Mouse (Mus musculus): ENCODE data around the gene Adamts2.

Adamts2 gene

GRCm38 (mm10) chr11:50733146-50733545 is 131.3 kb downstream of the Adamts2 start:
- no peak for DNase-seq (ENCODE audit: low spot score in 2 of 2)

GRCm38 (mm10) chr11:50734129-50734528 is 132.2 kb downstream of the Adamts2 start:
- DNase-seq (ENCODE audit: low spot score in 2 of 2): no peak

GRCm38 (mm10) chr11:50736548-50736947 is 134.7 kb downstream of the Adamts2 start:
- DNase-seq (ENCODE audit: low spot score in 2 of 2): no peak

GRCm38 (mm10) chr11:50738436-50738835 is 136.6 kb downstream of the Adamts2 start:
- DNase-seq (ENCODE audit: low spot score in 2 of 2): no peak

- no peak for DNase-seq (ENCODE audit: low spot score in 2 of 2)
Measured at GRCm38 (mm10) chr11:50739453-50739852, 137.6 kb downstream of the Adamts2 start.

DNA sequence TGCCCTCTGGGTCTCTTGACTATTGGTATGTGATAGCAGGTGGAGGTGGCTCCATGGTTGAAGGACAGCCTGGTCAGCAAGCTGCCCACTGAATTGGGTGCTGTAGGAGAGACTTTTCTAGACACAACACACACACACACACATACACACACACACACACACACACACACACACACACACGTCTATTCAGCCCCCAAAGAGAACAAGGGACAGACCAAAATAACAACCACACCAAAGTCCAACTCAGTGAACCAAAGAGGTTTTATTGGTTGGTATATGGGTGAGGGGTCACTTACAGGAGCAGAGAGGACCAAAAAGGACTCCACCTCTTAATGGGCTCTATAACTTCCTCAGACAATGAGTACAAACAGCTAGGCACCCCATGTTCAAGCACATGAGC is 140.3 kb downstream of the Adamts2 start:
- DNase-seq (ENCODE audit: low spot score in 2 of 2): no peak

- no peak for DNase-seq (ENCODE audit: low spot score in 2 of 2)
Measured at GRCm38 (mm10) chr11:50744971-50745370, 143.1 kb downstream of the Adamts2 start.

DNA sequence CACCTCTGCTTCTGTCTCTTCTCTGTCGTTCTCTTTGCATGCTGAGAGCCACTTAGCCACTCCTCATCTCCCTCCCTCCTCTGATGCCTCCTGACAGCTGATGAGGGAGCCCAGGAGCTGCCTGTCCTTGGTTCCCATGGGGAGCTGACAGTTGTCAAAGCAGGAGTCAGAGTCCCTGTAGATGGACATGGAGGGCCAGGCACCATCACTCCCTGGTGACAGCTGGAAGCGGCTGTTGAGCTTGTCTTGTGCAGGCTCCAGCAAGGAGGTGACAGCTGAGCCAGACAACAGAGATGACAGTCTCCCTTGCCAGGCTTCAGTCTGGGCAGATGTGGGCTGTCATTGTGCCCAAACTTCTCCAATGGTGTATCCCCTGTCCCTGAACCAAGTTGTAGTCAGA is 144.6 kb downstream of the Adamts2 start:
- DNase-seq (ENCODE audit: low spot score in 2 of 2): no peak

- no peak for DNase-seq (ENCODE audit: low spot score in 2 of 2)
Measured at GRCm38 (mm10) chr11:50750983-50751585, 149.2 kb downstream of the Adamts2 start.

DNA sequence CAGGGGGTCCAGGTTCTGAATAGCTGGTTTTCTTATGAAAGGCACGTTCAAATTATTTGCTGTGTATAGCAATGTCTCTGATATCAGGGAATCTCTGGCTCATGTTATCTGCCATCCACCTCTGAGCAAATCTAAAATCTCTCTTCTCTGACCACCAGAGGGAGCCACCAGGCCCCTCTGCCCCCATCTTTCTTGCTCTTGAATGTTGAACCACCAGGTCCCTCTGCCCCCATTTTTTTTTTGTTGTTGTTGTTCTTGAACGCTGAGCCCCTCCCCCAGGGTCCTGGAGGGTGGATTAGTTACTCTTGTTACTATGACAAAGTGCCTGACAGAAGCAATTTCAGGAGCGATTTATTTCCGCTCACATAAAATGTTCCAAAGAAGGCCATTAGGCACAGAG is 155.9 kb downstream of the Adamts2 start:
- DNase-seq (ENCODE audit: low spot score in 2 of 2): no peak

GRCm38 (mm10) chr11:50766461-50766860 is 164.6 kb downstream of the Adamts2 start:
- DNase-seq (ENCODE audit: low spot score in 2 of 2): no peak

- peak in 1 of 2 experiments; percentile 23 for DNase-seq (ENCODE audit: low spot score in 2 of 2)
Measured at GRCm38 (mm10) chr11:50767039-50767438, 165.2 kb downstream of the Adamts2 start.

GRCm38 (mm10) chr11:50768995-50769749 is 167.3 kb downstream of the Adamts2 start:
- peak; percentile 38 to 47 for DNase-seq (ENCODE audit: low spot score in 2 of 2)

DNA sequence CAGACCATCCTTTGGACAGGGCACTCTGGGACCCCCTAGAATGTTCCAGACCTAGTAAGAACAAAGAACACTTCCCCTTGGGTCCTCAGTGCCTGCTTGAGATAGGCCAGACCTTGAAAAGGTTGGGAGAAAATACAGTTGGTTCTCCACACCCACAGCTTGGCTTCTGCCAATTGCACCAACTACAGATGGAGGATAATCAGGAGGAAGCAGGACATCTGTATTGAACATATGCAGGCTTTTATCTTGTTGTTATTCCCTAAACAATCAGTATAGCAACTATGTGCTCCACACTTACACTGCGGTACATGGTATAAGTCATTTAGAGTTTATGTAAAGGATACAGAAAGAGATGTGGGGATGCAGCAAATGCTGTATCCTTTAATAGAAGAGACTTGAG is 169.1 kb downstream of the Adamts2 start:
- DNase-seq (ENCODE audit: low spot score in 2 of 2): no peak

DNA sequence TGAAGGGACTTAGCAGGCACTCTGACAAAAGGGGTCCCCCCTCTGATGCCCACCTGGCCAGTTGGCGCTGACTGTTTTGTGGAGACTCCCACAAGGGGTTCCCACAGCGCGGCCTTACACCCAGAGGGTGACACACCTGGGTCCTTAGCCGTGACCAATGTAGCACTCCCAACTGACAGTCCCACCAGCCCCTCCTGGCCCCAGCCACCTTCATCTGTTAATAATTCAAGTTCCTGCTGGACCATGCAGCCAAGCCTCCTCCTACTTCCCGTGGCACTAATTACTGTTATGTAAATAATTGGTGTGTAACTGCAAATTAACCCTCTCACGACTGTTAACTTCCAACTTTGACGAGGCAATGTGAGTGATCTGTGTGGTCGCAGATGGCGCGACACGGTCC is 195.8 kb downstream of the Adamts2 start:
- no peak for DNase-seq (ENCODE audit: low spot score in 2 of 2)

GRCm38 (mm10) chr11:50798836-50799235 is 197.0 kb downstream of the Adamts2 start:
- no peak for DNase-seq (ENCODE audit: low spot score in 2 of 2)

- no peak for DNase-seq (ENCODE audit: low spot score in 2 of 2)
Measured at GRCm38 (mm10) chr11:50814233-50814632, 212.3 kb downstream of the Adamts2 start.

GRCm38 (mm10) chr11:50826214-50826613 is 224.3 kb downstream of the Adamts2 start:
- DNase-seq (ENCODE audit: low spot score in 2 of 2): no peak

DNA sequence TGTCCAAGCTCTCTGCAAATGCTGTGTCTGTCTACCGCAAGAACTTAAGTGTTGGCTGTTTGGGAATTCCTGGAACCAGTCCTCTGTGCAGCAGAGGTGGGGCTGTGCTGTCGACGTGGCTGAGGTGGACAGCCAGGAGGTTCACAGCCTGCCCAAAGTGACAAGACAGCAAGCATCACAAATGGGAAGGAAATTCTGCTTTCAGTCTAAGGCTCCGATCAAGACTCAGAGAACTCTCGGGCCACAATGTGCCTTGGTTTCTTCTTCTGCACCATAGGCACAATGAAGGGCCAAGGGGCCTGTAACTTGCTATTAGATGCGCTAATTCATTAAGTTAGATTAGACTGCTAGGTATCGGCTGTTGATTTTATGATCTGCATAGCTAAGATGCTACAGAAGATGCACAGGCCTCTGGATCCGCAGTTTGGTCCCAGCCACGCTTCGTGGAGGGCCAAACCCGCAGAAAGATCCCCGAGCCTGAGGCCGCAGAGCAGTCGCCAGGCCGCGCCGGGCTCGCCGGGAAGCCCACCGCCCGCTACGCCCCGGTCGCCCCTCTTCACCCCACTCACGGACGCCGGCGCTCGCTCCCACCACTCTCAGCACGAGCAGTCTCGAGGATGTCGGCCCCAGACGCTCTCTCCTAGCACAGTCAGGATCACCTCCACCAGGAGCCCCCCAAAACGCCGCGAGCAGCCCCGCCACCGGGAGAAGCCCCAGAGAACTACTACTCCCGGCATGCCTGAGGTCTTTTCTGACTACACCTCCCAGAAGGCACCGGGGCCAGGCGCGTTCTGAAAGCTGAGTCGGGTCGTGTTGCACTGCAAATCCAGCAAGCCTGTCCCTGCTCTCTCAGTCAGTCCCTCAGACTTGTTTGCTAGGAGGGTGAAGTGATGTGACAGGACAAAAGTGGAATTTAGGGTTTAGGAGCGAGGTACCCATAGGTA is 225.4 kb downstream of the Adamts2 start, which contains the start of gene Zfp354c:
Gene Zfp354c (minus strand): TSS at position 715 of the 944 bp plus-strand sequence.
- peak; percentile 77 to 82 for DNase-seq (ENCODE audit: low spot score in 2 of 2)

DNA sequence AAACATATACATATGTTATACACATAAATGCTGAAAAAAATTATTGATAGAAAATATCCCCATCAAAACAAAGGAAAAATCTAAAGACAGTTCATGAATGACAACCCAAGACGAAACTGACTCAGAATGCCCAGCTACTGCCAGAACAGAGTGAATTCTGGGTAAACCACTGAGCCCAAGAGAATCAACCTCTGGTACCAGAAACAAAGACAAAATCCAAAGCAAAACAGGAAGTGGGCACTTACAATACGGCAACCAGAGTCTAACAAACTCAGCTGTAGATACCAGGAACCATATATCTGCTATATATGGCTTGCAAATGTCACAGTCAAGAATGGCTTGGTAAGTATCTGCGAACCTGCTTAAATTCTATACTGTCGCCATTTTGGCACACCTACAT is 233.8 kb downstream of the Adamts2 start:
- DNase-seq (ENCODE audit: low spot score in 2 of 2): peak; percentile 67 to 69

- peak; percentile 79 to 85 for DNase-seq (ENCODE audit: low spot score in 2 of 2)
Measured at GRCm38 (mm10) chr11:50841023-50841735, 239.3 kb downstream of the Adamts2 start, which contains the start of gene Zfp879. Gene Zfp879 (minus strand): TSS chr11:50841552.
